Mouse (Mus musculus) neural tube, embryonic 12.5 days (tissue): ENCODE measurements at regions not wholly inside any gene's neighbourhood (a gene's known extent, or its start where the extent isn't known, plus 50 kb on each side); places are given as distances from the start of the nearest gene placed in this dataset.

Experiments
- ATAC-seq: fragments of 200-750 bp; cut with Nextera tagmentation; 2 replicates; pipeline ENCODE4 v1.8.0; 2017; ENCODE audit warnings: low read depth, mild to moderate bottlenecking, moderate TSS enrichment, moderate library complexity; ENCODE audit not compliant: low FRiP score
- H3K27ac ChIP-seq: fragments of 300-500 bp; sonication (generic); 2 replicates; pipeline ENCODE4 v1.5.1; 2016
- H3K27me3 ChIP-seq: fragments of 300-500 bp; sonication (generic); replicated peaks from 2 replicates; pipeline ENCODE4 v1.6.1; 2016; ENCODE audit warnings: mild to moderate bottlenecking
- H3K36me3 ChIP-seq: fragments of 300-500 bp; sonication (generic); 2 replicates; pipeline ENCODE4 v1.6.1; 2016; ENCODE audit warnings: mild to moderate bottlenecking
- H3K4me1 ChIP-seq: fragments of 300-500 bp; sonication (generic); 2 replicates; pipeline ENCODE4 v1.6.1; 2016
- H3K4me2 ChIP-seq: fragments of 300-500 bp; sonication (generic); replicated peaks from 2 replicates; pipeline ENCODE4 v1.6.1; 2016; ENCODE audit warnings: mild to moderate bottlenecking
- H3K4me3 ChIP-seq: fragments of 300-500 bp; sonication (generic); 2 replicates; pipeline ENCODE4 v1.5.1; 2016
- H3K9ac ChIP-seq: fragments of 300-500 bp; sonication (generic); 2 replicates; pipeline ENCODE4 v1.6.1; 2016; ENCODE audit warnings: mild to moderate bottlenecking
- H3K9me3 ChIP-seq: fragments of 300-500 bp; sonication (generic); 2 replicates; pipeline ENCODE4 v1.6.1; 2016; ENCODE audit warnings: mild to moderate bottlenecking
- WGBS: fragments of 180-500 bp; shearing (Covaris S2); methylation state at CpG from one replicate; pipeline ENCODE4 v1.1.7; 2016; 5-methylcytosine and 5-hydroxymethylcytosine counted together

GRCm38 (mm10) chr17:89802148-89802547 is 108.1 kb downstream of the Gm10184 start:
- no peak overlapping the region for H3K9ac ChIP-seq
- H3K4me2 ChIP-seq: no peak overlapping the region
- no peak overlapping the region for H3K27ac ChIP-seq
- ATAC-seq: no peak
- no peaks in the 10 kb centered on the region for H3K27me3 ChIP-seq
- H3K4me1 ChIP-seq: no peaks in the 10 kb centered on the region
- H3K4me3 ChIP-seq: no peak overlapping the region
- WGBS: 83% methylated on average over 1 of the region's 1 CpGs
- no peaks in the 10 kb centered on the region for H3K9me3 ChIP-seq
- H3K36me3 ChIP-seq: no peaks in the 10 kb centered on the region

DNA sequence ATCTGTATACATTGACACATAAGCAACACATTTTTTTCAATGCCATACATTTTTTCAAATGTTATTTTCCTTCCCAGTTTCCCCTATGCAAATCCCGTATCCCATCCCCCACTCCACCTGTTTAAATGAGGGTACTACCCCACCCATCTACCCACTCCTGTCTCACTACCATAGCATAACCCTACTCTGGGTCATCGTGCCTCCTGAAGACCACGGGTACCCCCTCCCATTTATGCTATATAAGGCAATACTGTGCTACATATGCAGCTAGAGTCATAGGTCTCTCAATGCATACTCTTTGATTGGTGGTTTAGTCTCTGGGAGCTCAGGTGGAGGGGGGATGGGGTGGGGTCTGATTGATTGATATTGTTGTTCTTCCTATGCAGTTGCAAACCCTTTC is 132.7 kb downstream of the Gm10184 start:
- no peak overlapping the region for H3K9ac ChIP-seq
- no peak overlapping the region for H3K4me3 ChIP-seq
- no peak for ATAC-seq
- WGBS: 89% methylated on average over 3 of the region's 3 CpGs
- no peaks in the 10 kb centered on the region for H3K27me3 ChIP-seq
- H3K9me3 ChIP-seq: no peaks in the 10 kb centered on the region
- no peaks in the 10 kb centered on the region for H3K4me1 ChIP-seq
- no peaks in the 10 kb centered on the region for H3K36me3 ChIP-seq
- H3K4me2 ChIP-seq: no peak overlapping the region
- H3K27ac ChIP-seq: no peak overlapping the region

DNA sequence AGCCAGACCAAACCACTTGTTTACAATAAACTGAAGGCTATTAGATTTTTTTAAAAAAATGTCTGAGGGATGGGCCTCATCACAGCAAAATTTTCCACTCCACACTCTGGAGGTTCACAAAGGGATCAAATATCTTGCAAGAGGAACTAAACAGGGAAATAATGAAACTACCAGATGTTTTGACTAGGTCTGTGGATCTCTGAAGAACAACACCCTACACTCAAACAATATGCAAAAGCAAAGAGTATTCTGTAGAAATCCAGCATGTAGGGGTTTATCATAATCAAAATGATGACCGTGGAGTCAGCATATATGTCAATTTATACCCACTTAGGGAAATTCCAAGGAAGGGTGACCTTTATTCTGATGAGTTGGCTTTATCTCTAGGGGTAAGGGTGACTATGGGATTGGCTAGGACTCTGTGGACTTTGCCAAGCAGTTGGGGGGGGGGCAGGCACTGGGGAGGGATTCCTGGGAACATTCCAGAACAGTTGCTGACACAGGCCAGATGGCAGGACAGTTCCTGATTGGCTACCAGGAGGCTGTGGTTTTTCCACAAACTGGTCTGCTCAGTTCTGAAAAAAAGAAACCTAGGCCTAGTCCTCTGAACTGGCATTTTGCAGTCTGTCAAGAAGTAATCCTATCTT is 143.9 kb downstream of the Gm10184 start:
- Histone ChIP-seq H3K4me3 (no peak overlapping the region), H3K4me1 (no peaks in the 10 kb centered on the region), H3K9ac (no peak overlapping the region), H3K27ac (no peak overlapping the region), H3K27me3 (no peaks in the 10 kb centered on the region), H3K9me3 (no peaks in the 10 kb centered on the region), H3K36me3 (no peaks in the 10 kb centered on the region), H3K4me2 (no peak overlapping the region)
- no peak for ATAC-seq
- WGBS: 78% methylated on average over 1 of the region's 1 CpGs

DNA sequence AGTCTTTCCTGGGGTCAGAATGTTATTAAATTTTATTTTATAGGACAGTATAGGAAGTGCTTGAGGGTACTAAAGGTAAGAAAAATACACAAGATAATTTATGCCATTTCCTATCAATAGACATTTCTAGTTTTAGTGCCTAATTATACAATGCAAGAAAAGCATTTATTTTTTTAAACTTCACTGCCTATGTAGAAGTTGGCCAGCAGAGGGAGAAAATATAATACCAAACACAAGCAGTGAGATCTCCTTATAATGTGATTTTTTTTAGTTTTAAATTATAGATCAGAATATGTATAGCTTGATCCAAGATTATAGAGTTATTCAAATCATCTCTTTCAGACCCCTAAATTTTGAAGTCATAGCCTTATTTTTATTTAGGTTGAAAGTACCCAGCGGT is 172.8 kb downstream of the Gm10184 start:
- ATAC-seq: no peak
- Histone ChIP-seq H3K4me2 (no peak overlapping the region), H3K9me3 (no peaks in the 10 kb centered on the region), H3K9ac (no peak overlapping the region), H3K27ac (no peak overlapping the region), H3K4me3 (no peak overlapping the region), H3K36me3 (no peaks in the 10 kb centered on the region), H3K27me3 (no peaks in the 10 kb centered on the region), H3K4me1 (no peaks in the 10 kb centered on the region)
- 98% methylated on average over 1 of the region's 1 CpGs for WGBS

GRCm38 (mm10) chr17:89725534-89725933 is 184.7 kb downstream of the Gm10184 start:
- no peak overlapping the region for H3K4me2 ChIP-seq
- no peaks in the 10 kb centered on the region for H3K27me3 ChIP-seq
- WGBS: 68% methylated on average over 3 of the region's 3 CpGs
- H3K27ac ChIP-seq: no peak overlapping the region
- H3K9ac ChIP-seq: no peak overlapping the region
- H3K36me3 ChIP-seq: no peaks in the 10 kb centered on the region
- no peak for ATAC-seq
- no peaks in the 10 kb centered on the region for H3K9me3 ChIP-seq
- H3K4me1 ChIP-seq: no peaks in the 10 kb centered on the region
- no peak overlapping the region for H3K4me3 ChIP-seq

DNA sequence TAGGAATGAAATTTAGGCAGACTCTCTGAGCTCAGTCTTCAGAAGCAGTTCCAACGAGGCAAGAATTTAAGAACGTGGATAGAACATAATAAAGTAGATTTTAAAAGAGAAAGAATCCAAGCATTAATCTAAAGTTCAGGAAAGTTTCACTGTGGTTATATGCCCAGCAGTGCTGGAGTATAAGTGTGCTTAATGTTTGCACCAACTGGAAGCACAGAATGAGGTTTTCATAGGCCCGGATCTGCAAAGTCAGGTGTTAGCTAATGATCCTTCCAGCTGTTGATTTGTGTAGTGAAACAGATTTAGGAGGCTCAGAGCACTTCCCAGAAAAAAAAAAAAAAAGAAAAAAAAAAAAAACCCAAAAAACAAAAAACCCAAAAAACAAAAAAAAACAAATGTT is 228.5 kb downstream of the Gm10184 start:
- Histone ChIP-seq H3K4me3 (no peak overlapping the region), H3K9ac (no peak overlapping the region), H3K4me2 (no peak overlapping the region), H3K4me1 (no peaks in the 10 kb centered on the region), H3K36me3 (no peaks in the 10 kb centered on the region), H3K27me3 (no peaks in the 10 kb centered on the region), H3K27ac (no peak overlapping the region), H3K9me3 (no peaks in the 10 kb centered on the region)
- no peak for ATAC-seq
- 77% methylated on average over 3 of the region's 3 CpGs for WGBS

- Histone ChIP-seq H3K36me3 (no peaks in the 10 kb centered on the region), H3K4me3 (no peak overlapping the region), H3K27me3 (no peaks in the 10 kb centered on the region), H3K4me2 (no peak overlapping the region), H3K4me1 (no peaks in the 10 kb centered on the region), H3K9me3 (no peaks in the 10 kb centered on the region), H3K9ac (no peak overlapping the region), H3K27ac (no peak overlapping the region)
- 16% methylated on average over 4 of the region's 4 CpGs for WGBS
- no peak for ATAC-seq
Measured at GRCm38 (mm10) chr17:89658326-89658725, 251.9 kb downstream of the Gm10184 start.

GRCm38 (mm10) chr17:89656211-89656610 is 254.0 kb downstream of the Gm10184 start:
- WGBS: 87% methylated on average over 4 of the region's 4 CpGs

GRCm38 (mm10) chr17:89654089-89654813 is 256.0 kb downstream of the Gm10184 start:
- H3K4me2 ChIP-seq: no peak overlapping the region
- ATAC-seq: peak; percentile 76
- H3K4me1 ChIP-seq: no peaks in the 10 kb centered on the region
- no peak overlapping the region for H3K9ac ChIP-seq
- H3K4me3 ChIP-seq: no peak overlapping the region
- H3K36me3 ChIP-seq: no peaks in the 10 kb centered on the region
- no peak overlapping the region for H3K27ac ChIP-seq
- H3K27me3 ChIP-seq: no peaks in the 10 kb centered on the region
- H3K9me3 ChIP-seq: no peaks in the 10 kb centered on the region
- WGBS: 75% methylated on average over 5 of the region's 5 CpGs

More at GRCm38 (mm10) chr17:89656211-89656610, 254.0 kb downstream of the Gm10184 start:
- ATAC-seq: no peak
- H3K4me1 ChIP-seq: no peaks in the 10 kb centered on the region
- no peak overlapping the region for H3K4me2 ChIP-seq
- no peaks in the 10 kb centered on the region for H3K9me3 ChIP-seq
- no peaks in the 10 kb centered on the region for H3K36me3 ChIP-seq
- no peak overlapping the region for H3K4me3 ChIP-seq
- no peak overlapping the region for H3K27ac ChIP-seq
- H3K27me3 ChIP-seq: no peaks in the 10 kb centered on the region
- H3K9ac ChIP-seq: no peak overlapping the region

- Histone ChIP-seq H3K4me1 (no peaks in the 10 kb centered on the region), H3K9me3 (no peaks in the 10 kb centered on the region), H3K4me3 (no peak overlapping the region), H3K27ac (no peak overlapping the region), H3K9ac (no peak overlapping the region), H3K36me3 (no peaks in the 10 kb centered on the region), H3K4me2 (no peak overlapping the region), H3K27me3 (no peaks in the 10 kb centered on the region)
- ATAC-seq: no peak
- 72% methylated on average over 1 of the region's 1 CpGs for WGBS
Measured at GRCm38 (mm10) chr17:89646000-89646399, 264.2 kb downstream of the Gm10184 start.
